9 mouse cellular contexts compared by ENCODE assay signal in genomic region chr6:120114698-120115097, GRCm38 (mm10). TPM values are rescaled to one million over a fixed set of nuclear protein-coding genes. Genes with fewer than 3 reads are reported as not detected.
A peak's percentile ranks its signal among the peaks of the same experiment; 100 is the strongest.
DNase-seq lines count a peak whose midpoint lies in the region; ATAC-seq and TF ChIP-seq lines count a peak whose summit lies in the region.
"Had no signal": no experiment of that assay in that cellular context is flagged by ENCODE, and none has a peak within 500 bp of the region (broad histone marks: within the 10 kb centered on the region; RNA-seq: fewer than 3 reads in every experiment).

No protein-coding gene starts in this region.

- no peak overlapping the region for H3K4me3 ChIP-seq in forebrain, embryonic 10.5 days
- H3K4me3 ChIP-seq in forebrain, embryonic 15.5 days: no peak overlapping the region
- no peak overlapping the region for H3K4me3 ChIP-seq in kidney, postnatal 0 days (replicated peaks; ENCODE audit: low read depth, low read length)
- H3K4me3 ChIP-seq: neural tube, embryonic 13.5 days had no signal

- no peaks in the 10 kb centered on the region for H3K27me3 ChIP-seq in forebrain, embryonic 10.5 days (ENCODE audit: poor library complexity, severe bottlenecking)
- H3K27me3 ChIP-seq in forebrain, embryonic 15.5 days: no peaks in the 10 kb centered on the region
- no peaks in the 10 kb centered on the region for H3K27me3 ChIP-seq in kidney, postnatal 0 days (ENCODE audit: insufficient read depth, low read length)
- H3K27me3 ChIP-seq: neural tube, embryonic 13.5 days had no signal

- H3K9me3 ChIP-seq in forebrain, embryonic 10.5 days: no peaks in the 10 kb centered on the region
- no peaks in the 10 kb centered on the region for H3K9me3 ChIP-seq in forebrain, embryonic 15.5 days
- no peaks in the 10 kb centered on the region for H3K9me3 ChIP-seq in kidney, postnatal 0 days (replicated peaks; ENCODE audit: low read length)
- H3K9me3 ChIP-seq: neural tube, embryonic 13.5 days had no signal

- H3K4me2 ChIP-seq in forebrain, embryonic 15.5 days (replicated peaks): no peak overlapping the region
- peak overlapping the region; percentile 21; the same call in 1 of the 2 replicates for H3K4me2 ChIP-seq in kidney, postnatal 0 days (ENCODE audit: low read length)
- H3K4me2 ChIP-seq: neural tube, embryonic 13.5 days had no signal

- H3K4me1 ChIP-seq in forebrain, embryonic 10.5 days: peaks cover 37% of the 10 kb centered on the region
- peaks cover 10% of the 10 kb centered on the region for H3K4me1 ChIP-seq in forebrain, embryonic 15.5 days
- H3K4me1 ChIP-seq in kidney, postnatal 0 days (replicated peaks; ENCODE audit: insufficient read depth, low read length): 0 out of 2 replicates have a peak, but pooled peaks cover 3% of the 10 kb centered on the region

- ATAC-seq in forebrain, embryonic 15.5 days (replicated peaks): no peak
- ATAC-seq in kidney, postnatal 0 days (replicated peaks; ENCODE audit: low FRiP score, low read depth): no peak

- peak overlapping the region; percentile 51; the same call in 1 of the 2 replicates for H3K27ac ChIP-seq in forebrain, embryonic 10.5 days
- no peak overlapping the region for H3K27ac ChIP-seq in forebrain, embryonic 15.5 days (replicated peaks)
- peak overlapping the region; percentile 77 for H3K27ac ChIP-seq in kidney, postnatal 0 days
- H3K27ac ChIP-seq: neural tube, embryonic 13.5 days had no signal

- no peak for TF ChIP-seq CTCF in kidney, postnatal 0 days (IDR thresholded peaks at IDR 0.05; ENCODE audit: low read depth)

- no peak overlapping the region for H3K9ac ChIP-seq in forebrain, embryonic 15.5 days (replicated peaks)
- H3K9ac ChIP-seq in kidney, postnatal 0 days (ENCODE audit: low read depth, low read length): peak overlapping the region; percentile 19; the same call in 1 of the 2 replicates
- H3K9ac ChIP-seq: neural tube, embryonic 13.5 days had no signal

- WGBS in forebrain, embryonic 10.5 days: 27% methylated on average over 7 of the region's 7 CpGs
- WGBS in forebrain, embryonic 15.5 days: 11% methylated on average over 7 of the region's 7 CpGs
- WGBS in kidney, postnatal 0 days: 18% methylated on average over 7 of the region's 7 CpGs

- H3K36me3 ChIP-seq in forebrain, embryonic 10.5 days (replicated peaks): no peaks in the 10 kb centered on the region
- no peaks in the 10 kb centered on the region for H3K36me3 ChIP-seq in forebrain, embryonic 15.5 days
- no peaks in the 10 kb centered on the region for H3K36me3 ChIP-seq in kidney, postnatal 0 days (ENCODE audit: insufficient read depth, low read length)
- H3K36me3 ChIP-seq: neural tube, embryonic 13.5 days had no signal

- no peak for DNase-seq in forebrain, embryonic 10.5 days (ENCODE audit: extremely low spot score, low spot score)
- peak; percentile 82 for DNase-seq in adrenal gland, postnatal 14 days
- peak; percentile 95 for DNase-seq in heart, adult 8-10 months (ENCODE audit: low spot score)
- peak; percentile 88 for DNase-seq in kidney, postnatal 0 days (ENCODE audit: low spot score)
- peak; percentile 85 for DNase-seq in lung, postnatal 25 days (ENCODE audit: low spot score)
- peak; percentile 55 to 69 for DNase-seq in urinary bladder, postnatal 4 days (ENCODE audit: low spot score in 2 of 2)
- no peak for DNase-seq in right cerebral cortex, adult 18-20 months

RNA-seq across cellular contexts. Expression of gene Ninj2, which starts 21.5 kb away (rescaled TPM):
- not detected in 2 replicates for polyA plus RNA-seq in forebrain, embryonic 10.5 days (2016; fragmentation: Nextera tagmentation; extraction: Ambion mirVana)
- not detected in 2 replicates for polyA plus RNA-seq in forebrain, embryonic 15.5 days (2015; fragmentation: Nextera tagmentation; extraction: Ambion mirVana)
- not detected in 2 replicates for total RNA-seq in adrenal gland, postnatal 14 days (2021)
- not detected for total RNA-seq in heart, adult 8-10 months (2022)
- not detected in 2 replicates for polyA plus RNA-seq in kidney, postnatal 0 days (2015; fragmentation: Nextera tagmentation; extraction: Ambion mirVana)
- polyA plus RNA-seq: neural tube, embryonic 13.5 days had no signal

Comparison
In these comparisons a context has a peak if more than half of its experiments do, and no peak if none do; other contexts are left out.
1. DNase-seq: peak in adrenal gland, postnatal 14 days (single experiment), heart, adult 8-10 months (single experiment), kidney, postnatal 0 days (single experiment), lung, postnatal 25 days (single experiment) and urinary bladder, postnatal 4 days (2 of 2); none in forebrain, embryonic 10.5 days (single experiment) and right cerebral cortex, adult 18-20 months (single experiment).